Mouse (Mus musculus): ENCODE measurements around the gene Hspg2. TPM values are rescaled to one million over a fixed set of nuclear protein-coding genes. Genes with fewer than 3 reads are reported as not detected.
A peak's percentile ranks its signal among the peaks of the same experiment; 100 is the strongest.

The Hspg2 gene
- total and polyA plus RNA-seq, 3 experiments = 1.3 to 14.0 (median 5.5) TPM

DNA sequence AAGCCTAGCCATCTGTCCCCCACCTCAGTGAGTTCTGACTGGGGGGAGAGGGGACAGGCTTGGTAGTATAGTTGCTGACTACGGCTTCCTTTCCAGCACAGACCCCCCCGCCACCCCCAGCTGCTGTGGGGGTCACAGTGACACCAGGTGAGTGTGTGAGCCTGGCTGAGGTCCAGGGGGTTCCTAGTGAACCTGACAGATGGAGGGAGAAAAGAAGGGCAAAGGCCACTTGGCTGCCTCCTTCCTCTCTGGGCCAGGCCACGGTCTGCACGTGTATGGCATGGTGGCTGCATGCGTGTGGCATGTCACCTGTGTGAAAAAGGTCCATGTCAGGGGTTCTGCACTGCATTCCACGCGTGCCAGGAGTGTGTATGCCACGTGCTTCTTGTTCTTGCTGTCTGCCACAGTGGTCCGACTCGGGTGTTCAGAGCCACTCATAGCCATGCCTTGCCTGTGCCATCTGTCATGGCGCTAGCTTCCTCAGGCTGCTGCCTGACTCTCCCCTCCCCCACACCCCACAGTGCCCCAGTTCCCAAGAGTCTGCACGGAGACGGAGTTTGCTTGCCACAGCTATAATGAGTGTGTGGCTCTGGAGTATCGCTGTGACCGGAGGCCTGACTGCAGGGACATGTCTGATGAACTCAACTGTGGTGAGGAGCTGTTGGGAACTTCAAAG is 41.6 kb downstream of the Hspg2 start:
- H3K27ac ChIP-seq (ENCODE audit: insufficient read depth, low read depth) = no peak overlapping the region
- in situ Hi-C loops (cut with MboI; ENCODE audit: low pct_ligation_motif_present, low pct_unique_long_range_greater_than_20kb, low sequenced_read_pairs) = no loop called here
- H3K79me2 ChIP-seq (replicated peaks; ENCODE audit: control insufficient read depth, extremely low read depth, insufficient read depth, poor library complexity, severe bottlenecking) = no peaks in the 10 kb centered on the region
- no peak overlapping the region for H3K4me2 ChIP-seq (ENCODE audit: insufficient read depth, low read depth, poor library complexity, severe bottlenecking)
- DNase-seq (ENCODE audit: extremely low read depth) = no peak
- no peak overlapping the region for H3K9ac ChIP-seq (ENCODE audit: insufficient read depth, low read depth)
- no peak for TF ChIP-seq MEF2A (IDR thresholded peaks at IDR 0.05; ENCODE audit: borderline replicate concordance, low read depth, low read length)
- H3K27me3 ChIP-seq (replicated peaks) = no peaks in the 10 kb centered on the region
- H3K9me3 ChIP-seq (replicated peaks; ENCODE audit: low read length) = no peaks in the 10 kb centered on the region
- H3K36me3 ChIP-seq (replicated peaks in 1 of 2; ENCODE audit: control insufficient read depth in 1 of 2, insufficient read depth in 1 of 2, low read length in 1 of 2) = peaks cover 0 to 68% of the 10 kb centered on the region in 2 experiments
- peaks cover 0 to 9% of the 10 kb centered on the region in 2 experiments; a peak in 3 of 4 replicates for H3K4me1 ChIP-seq (ENCODE audit: control insufficient read depth in 1 of 2, insufficient read depth in 2 of 2)
- dilution Hi-C loops (cut with MboI; ENCODE audit: extremely low pct_ligation_motif_present, extremely low pct_unique_long_range_greater_than_20kb, low sequenced_read_pairs) = no loop called here
- no peak overlapping the region for H3K4me3 ChIP-seq (replicated peaks in 1 of 3; ENCODE audit: low read depth in 2 of 3, low read length in 2 of 3, poor library complexity in 1 of 3)

DNA sequence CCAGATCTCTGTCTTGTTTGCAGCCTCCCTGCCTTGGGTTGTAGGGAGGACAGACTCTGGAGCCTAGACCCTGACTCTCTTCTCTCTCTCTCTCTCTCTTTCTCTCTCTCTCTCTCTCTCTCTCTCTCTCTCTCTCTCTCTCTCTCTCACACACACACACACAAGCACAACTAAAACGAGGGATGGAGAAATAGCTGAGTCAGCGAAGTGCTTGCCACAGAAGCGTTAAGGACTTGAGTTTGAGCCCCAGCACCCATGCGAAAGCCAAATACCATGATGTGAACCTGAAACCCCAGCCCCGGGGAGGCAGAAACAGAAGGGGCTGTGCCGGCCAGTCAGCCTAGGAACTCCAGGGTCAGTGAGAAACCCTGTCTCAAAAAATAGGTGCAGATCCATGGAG is 44.3 kb downstream of the Hspg2 start:
- dilution Hi-C loops (cut with MboI; ENCODE audit: extremely low pct_ligation_motif_present, extremely low pct_unique_long_range_greater_than_20kb, low sequenced_read_pairs) = no loop called here
- H3K27ac ChIP-seq (ENCODE audit: insufficient read depth, low read depth) = no peak overlapping the region
- H3K9me3 ChIP-seq (replicated peaks; ENCODE audit: low read length) = no peaks in the 10 kb centered on the region
- H3K4me2 ChIP-seq (ENCODE audit: insufficient read depth, low read depth, poor library complexity, severe bottlenecking) = no peak overlapping the region
- DNase-seq (ENCODE audit: extremely low read depth) = no peak
- peaks cover 0 to 86% of the 10 kb centered on the region in 2 experiments for H3K36me3 ChIP-seq (replicated peaks in 1 of 2; ENCODE audit: control insufficient read depth in 1 of 2, insufficient read depth in 1 of 2, low read length in 1 of 2)
- in situ Hi-C loops (cut with MboI; ENCODE audit: low pct_ligation_motif_present, low pct_unique_long_range_greater_than_20kb, low sequenced_read_pairs) = no loop called here
- H3K4me3 ChIP-seq (replicated peaks in 1 of 3; ENCODE audit: low read depth in 2 of 3, low read length in 2 of 3, poor library complexity in 1 of 3) = no peak overlapping the region
- no peaks in the 10 kb centered on the region for H3K27me3 ChIP-seq (replicated peaks)
- no peak for TF ChIP-seq PAX5 (IDR thresholded peaks at IDR 0.05; ENCODE audit: low read length)
- TF ChIP-seq RAD21 (IDR thresholded peaks at IDR 0.05; ENCODE audit: low read depth, low read length) = no peak
- TF ChIP-seq MAFK (IDR thresholded peaks at IDR 0.05; ENCODE audit: insufficient replicate concordance, low read length) = peak; percentile 87
- no peak for TF ChIP-seq TBP (conservative IDR thresholded peaks at IDR 0.05; ENCODE audit: low read depth, low read length)
- no peak for TF ChIP-seq CTCF (conservative IDR thresholded peaks at IDR 0.05 in 1 of 2, IDR thresholded peaks at IDR 0.05 in 1 of 2; ENCODE audit: low read depth in 2 of 2, low read length in 2 of 2)
- TF ChIP-seq ETS1 (conservative IDR thresholded peaks at IDR 0.05; ENCODE audit: low read depth, low read length) = no peak
- no peak for TF ChIP-seq HCFC1 (IDR thresholded peaks at IDR 0.05; ENCODE audit: low read depth, low read length)
- no peak for TF ChIP-seq KAT2A (IDR thresholded peaks at IDR 0.05; ENCODE audit: insufficient replicate concordance, low read length)
- no peaks in the 10 kb centered on the region for H3K79me2 ChIP-seq (replicated peaks; ENCODE audit: control insufficient read depth, extremely low read depth, insufficient read depth, poor library complexity, severe bottlenecking)
- H3K4me1 ChIP-seq (ENCODE audit: control insufficient read depth in 1 of 2, insufficient read depth in 2 of 2) = peaks cover 0 to 4% of the 10 kb centered on the region in 2 experiments; a peak in 2 of 4 replicates
- no peak overlapping the region for H3K9ac ChIP-seq (ENCODE audit: insufficient read depth, low read depth)

GRCm38 (mm10) chr4:137517989-137518691 is 49.6 kb downstream of the Hspg2 start:
- no peaks in the 10 kb centered on the region for H3K27me3 ChIP-seq (replicated peaks)
- H3K4me3 ChIP-seq (replicated peaks in 1 of 3; ENCODE audit: low read depth in 2 of 3, low read length in 2 of 3, poor library complexity in 1 of 3) = peak overlapping the region in 1 of 3 experiments; percentile 25
- dilution Hi-C loops (cut with MboI; ENCODE audit: extremely low pct_ligation_motif_present, extremely low pct_unique_long_range_greater_than_20kb, low sequenced_read_pairs) = no loop called here
- H3K36me3 ChIP-seq (replicated peaks in 1 of 2; ENCODE audit: control insufficient read depth in 1 of 2, insufficient read depth in 1 of 2, low read length in 1 of 2) = peaks cover 0 to 92% of the 10 kb centered on the region in 2 experiments
- in situ Hi-C loops (cut with MboI; ENCODE audit: low pct_ligation_motif_present, low pct_unique_long_range_greater_than_20kb, low sequenced_read_pairs) = no loop called here
- no peak for DNase-seq (ENCODE audit: extremely low read depth)
- no peak overlapping the region for H3K27ac ChIP-seq (ENCODE audit: insufficient read depth, low read depth)
- no peaks in the 10 kb centered on the region for H3K79me2 ChIP-seq (replicated peaks; ENCODE audit: control insufficient read depth, extremely low read depth, insufficient read depth, poor library complexity, severe bottlenecking)
- H3K4me2 ChIP-seq (ENCODE audit: insufficient read depth, low read depth, poor library complexity, severe bottlenecking) = peak overlapping the region; percentile 50
- no peaks in the 10 kb centered on the region for H3K9me3 ChIP-seq (replicated peaks; ENCODE audit: low read length)
- no peaks in the 10 kb centered on the region for H3K4me1 ChIP-seq (ENCODE audit: control insufficient read depth in 1 of 2, insufficient read depth in 2 of 2)
- no peak overlapping the region for H3K9ac ChIP-seq (ENCODE audit: insufficient read depth, low read depth)
- no peak for TF ChIP-seq E2F4 (IDR thresholded peaks at IDR 0.05; ENCODE audit: insufficient replicate concordance, low read depth, low read length)
- peak; percentile 70 for TF ChIP-seq SMC3 (IDR thresholded peaks at IDR 0.05; ENCODE audit: low read depth, low read length)
- no peak for TF ChIP-seq CHD1 (IDR thresholded peaks at IDR 0.05; ENCODE audit: low read depth, low read length)
- TF ChIP-seq CHD2 (IDR thresholded peaks at IDR 0.05; ENCODE audit: low read length) = no peak
- TF ChIP-seq JUND (conservative IDR thresholded peaks at IDR 0.05; ENCODE audit: low read depth, low read length) = no peak
- TF ChIP-seq ETS1 (conservative IDR thresholded peaks at IDR 0.05; ENCODE audit: low read depth, low read length) = no peak
- no peak for TF ChIP-seq MAX (IDR thresholded peaks at IDR 0.05; ENCODE audit: low read length)
- no peak for TF ChIP-seq UBTF (IDR thresholded peaks at IDR 0.05; ENCODE audit: low read depth, low read length)
- TF ChIP-seq POLR2A (IDR thresholded peaks at IDR 0.05; ENCODE audit: low read depth, low read length) = no peak
- no peak for TF ChIP-seq PAX5 (IDR thresholded peaks at IDR 0.05; ENCODE audit: low read length)
- peak; percentile 39 for TF ChIP-seq RAD21 (IDR thresholded peaks at IDR 0.05; ENCODE audit: low read depth, low read length)
- no peak for TF ChIP-seq TCF12 (IDR thresholded peaks at IDR 0.05; ENCODE audit: low read depth, low read length)
- peak; percentile 21 to 64 for TF ChIP-seq CTCF (conservative IDR thresholded peaks at IDR 0.05 in 1 of 2, IDR thresholded peaks at IDR 0.05 in 1 of 2; ENCODE audit: low read depth in 2 of 2, low read length in 2 of 2)
- TF ChIP-seq USF2 (conservative IDR thresholded peaks at IDR 0.05; ENCODE audit: low read depth, low read length) = no peak
- TF ChIP-seq MYC (IDR thresholded peaks at IDR 0.05; ENCODE audit: low read depth, low read length) = no peak
- TF ChIP-seq USF1 (IDR thresholded peaks at IDR 0.05; ENCODE audit: low read depth, low read length) = no peak
- no peak for TF ChIP-seq MAFK (IDR thresholded peaks at IDR 0.05; ENCODE audit: insufficient replicate concordance, low read length)
- TF ChIP-seq NELFE (IDR thresholded peaks at IDR 0.05; ENCODE audit: low read depth, low read length) = no peak

Measured in CH12.LX (cell line).